Mouse (Mus musculus) stomach, postnatal 0 days (tissue): Measurements from ENCODE around the gene Retreg1. TPM values are rescaled to one million over a fixed set of nuclear protein-coding genes. Genes with fewer than 3 reads are reported as not detected.

Experiments used
- ATAC-seq: fragments of 200-750 bp; cut with Nextera tagmentation; 2 replicates; pipeline ENCODE4 v1.8.0; 2017; ENCODE audit not compliant: low FRiP score, low TSS enrichment
- DNase-seq: peaks from one replicate; pipeline ENCODE4 v3.0.0-alpha.2; 2016; ENCODE audit warnings: low spot score
- H3K27ac ChIP-seq: fragments of 300-500 bp; sonication (generic); replicated peaks from 2 replicates; pipeline ENCODE4 v1.5.1; 2014; ENCODE audit warnings: mild to moderate bottlenecking, control low read depth
- H3K27me3 ChIP-seq: fragments of 300-500 bp; sonication (generic); 2 replicates; pipeline ENCODE4 v1.6.1; 2014; ENCODE audit warnings: low read length; ENCODE audit not compliant: control insufficient read depth, insufficient read depth
- H3K36me3 ChIP-seq: fragments of 300-500 bp; sonication (generic); 2 replicates; pipeline ENCODE4 v1.6.1; 2014; ENCODE audit warnings: low read length, mixed read lengths; ENCODE audit not compliant: control insufficient read depth, insufficient read depth
- H3K4me1 ChIP-seq: fragments of 300-500 bp; sonication (generic); replicated peaks from 2 replicates; pipeline ENCODE4 v1.6.1; 2014; ENCODE audit warnings: antibody characterized with exemption; ENCODE audit not compliant: control insufficient read depth, insufficient read depth
- H3K4me2 ChIP-seq: fragments of 300-500 bp; sonication (generic); replicated peaks from 2 replicates; pipeline ENCODE4 v1.6.1; 2014; ENCODE audit warnings: low read depth, mild to moderate bottlenecking, control low read depth, moderate library complexity
- H3K4me3 ChIP-seq: fragments of 300-500 bp; sonication (generic); 2 replicates; pipeline ENCODE4 v1.5.1; 2014; ENCODE audit warnings: low read depth, low read length, control low read depth
- H3K9ac ChIP-seq: fragments of 300-500 bp; sonication (generic); 2 replicates; pipeline ENCODE4 v1.6.1; 2014; ENCODE audit warnings: mild to moderate bottlenecking, low read length, control low read depth, mixed read lengths
- H3K9me3 ChIP-seq: fragments of 300-500 bp; sonication (generic); 2 replicates; pipeline ENCODE4 v1.6.1; 2016; ENCODE audit warnings: low read length; ENCODE audit not compliant: control insufficient read depth
- CTCF ChIP-seq: IDR thresholded peaks from 2 replicates; pipeline ENCODE4 v1.5.1; 2016; ENCODE audit warnings: antibody characterized with exemption, low read depth, mild to moderate bottlenecking, moderate library complexity
- EP300 ChIP-seq: optimal IDR thresholded peaks from 2 replicates; pipeline ENCODE3; 2016; ENCODE audit warnings: antibody characterized with exemption
- WGBS: fragments of 180-500 bp; shearing (Covaris S2); extraction: QIAGEN DNeasy Blood & Tissue Kit; methylation state at CpG from one replicate; pipeline ENCODE4 v1.1.7; 2014; 5-methylcytosine and 5-hydroxymethylcytosine counted together
- polyA plus RNA-seq: library from polyadenylated mRNA; unstranded; fragments of >200 nt; fragmentation: Nextera tagmentation; extraction: Ambion mirVana; gene quantifications from 2 replicates; pipeline ENCODE4 v1.2.1, GENCODE M21; 2015

The Retreg1 gene
- polyA plus RNA-seq, 1 experiment from 2014 or later = 32.8 TPM

- Histone ChIP-seq H3K9ac (no peak overlapping the region), H3K27ac (no peak overlapping the region), H3K4me1 (no peaks in the 10 kb centered on the region), H3K4me2 (no peak overlapping the region), H3K4me3 (no peak overlapping the region), H3K27me3 (no peaks in the 10 kb centered on the region), H3K36me3 (no peaks in the 10 kb centered on the region), H3K9me3 (no peaks in the 10 kb centered on the region)
- DNase-seq (no peak), ATAC-seq (no peak)
- 87% methylated on average over 7 of the region's 7 CpGs for whole genome bisulfite sequencing
- TF ChIP-seq CTCF (no peak), EP300 (no peak)
Measured at GRCm38 (mm10) chr15:25912911-25913310, 69.9 kb downstream of the Retreg1 start.

- no peak overlapping the region for H3K27ac ChIP-seq
- no peak overlapping the region for H3K9ac ChIP-seq
- WGBS = 66% methylated on average over 9 of the region's 9 CpGs
- no peaks in the 10 kb centered on the region for H3K27me3 ChIP-seq
- H3K9me3 ChIP-seq = no peaks in the 10 kb centered on the region
- TF ChIP-seq CTCF (no peak), EP300 (no peak)
- H3K4me2 ChIP-seq = no peak overlapping the region
- H3K4me3 ChIP-seq = no peak overlapping the region
- no peaks in the 10 kb centered on the region for H3K36me3 ChIP-seq
- no peaks in the 10 kb centered on the region for H3K4me1 ChIP-seq
- ATAC-seq (no peak), DNase-seq (no peak)
Measured at GRCm38 (mm10) chr15:25913659-25914058, 70.7 kb downstream of the Retreg1 start.

GRCm38 (mm10) chr15:25914160-25914559, 71.2 kb downstream of the Retreg1 start:
- ATAC-seq (no peak), DNase-seq (no peak)
- TF ChIP-seq EP300 (no peak), CTCF (no peak)
- Histone ChIP-seq H3K4me2 (no peak overlapping the region), H3K36me3 (no peaks in the 10 kb centered on the region), H3K9ac (no peak overlapping the region), H3K4me3 (no peak overlapping the region), H3K4me1 (no peaks in the 10 kb centered on the region), H3K27ac (no peak overlapping the region), H3K27me3 (no peaks in the 10 kb centered on the region), H3K9me3 (no peaks in the 10 kb centered on the region)
- 76% methylated on average over 4 of the region's 4 CpGs for WGBS

GRCm38 (mm10) chr15:25915013-25915412, 72.0 kb downstream of the Retreg1 start:
- peak; percentile 86 for ATAC-seq
- WGBS = 32% methylated on average over 10 of the region's 10 CpGs

GRCm38 (mm10) chr15:25915574-25916205, 72.7 kb downstream of the Retreg1 start:
- Histone ChIP-seq H3K27ac (no peak overlapping the region), H3K4me3 (no peak overlapping the region), H3K36me3 (no peaks in the 10 kb centered on the region), H3K9me3 (no peaks in the 10 kb centered on the region), H3K4me2 (no peak overlapping the region), H3K27me3 (no peaks in the 10 kb centered on the region), H3K4me1 (no peaks in the 10 kb centered on the region), H3K9ac (no peak overlapping the region)
- DNase-seq (no peak), ATAC-seq (0 out of 2 replicates have a peak, but pooled peaks have one; percentile 17)
- no peak for TF ChIP-seq CTCF
- no peak for TF ChIP-seq EP300
- WGBS = 59% methylated on average over 11 of the region's 11 CpGs

More at GRCm38 (mm10) chr15:25915013-25915412, 72.0 kb downstream of the Retreg1 start:
- Histone ChIP-seq H3K27ac (no peak overlapping the region), H3K4me2 (no peak overlapping the region), H3K9me3 (no peaks in the 10 kb centered on the region), H3K4me1 (no peaks in the 10 kb centered on the region), H3K27me3 (no peaks in the 10 kb centered on the region), H3K9ac (no peak overlapping the region), H3K4me3 (no peak overlapping the region), H3K36me3 (no peaks in the 10 kb centered on the region)
- TF ChIP-seq EP300 (no peak), CTCF (no peak)
- DNase-seq = peak; percentile 27

- no peaks in the 10 kb centered on the region for H3K27me3 ChIP-seq
- no peak overlapping the region for H3K4me3 ChIP-seq
- WGBS = 74% methylated on average over 2 of the region's 2 CpGs
- H3K27ac ChIP-seq = no peak overlapping the region
- no peak overlapping the region for H3K9ac ChIP-seq
- TF ChIP-seq CTCF (no peak), EP300 (no peak)
- H3K9me3 ChIP-seq = no peaks in the 10 kb centered on the region
- ATAC-seq = no peak
- H3K4me1 ChIP-seq = no peaks in the 10 kb centered on the region
- H3K4me2 ChIP-seq = no peak overlapping the region
- DNase-seq = no peak
- H3K36me3 ChIP-seq = no peaks in the 10 kb centered on the region
Measured at GRCm38 (mm10) chr15:25916252-25916651, 73.3 kb downstream of the Retreg1 start.
